Mouse (Mus musculus): ENCODE results near the gene Gm7247. TPM values are rescaled to one million over a fixed set of nuclear protein-coding genes. Genes with fewer than 3 reads are reported as not detected.
"Not testable (repeated sequence)": the region's sequence is repeated elsewhere in the genome, so short reads cannot be mapped to it uniquely, and the experiment has no call there.

Gene Gm7247
- polyA plus RNA-seq, 1 experiment = not detected

DNA sequence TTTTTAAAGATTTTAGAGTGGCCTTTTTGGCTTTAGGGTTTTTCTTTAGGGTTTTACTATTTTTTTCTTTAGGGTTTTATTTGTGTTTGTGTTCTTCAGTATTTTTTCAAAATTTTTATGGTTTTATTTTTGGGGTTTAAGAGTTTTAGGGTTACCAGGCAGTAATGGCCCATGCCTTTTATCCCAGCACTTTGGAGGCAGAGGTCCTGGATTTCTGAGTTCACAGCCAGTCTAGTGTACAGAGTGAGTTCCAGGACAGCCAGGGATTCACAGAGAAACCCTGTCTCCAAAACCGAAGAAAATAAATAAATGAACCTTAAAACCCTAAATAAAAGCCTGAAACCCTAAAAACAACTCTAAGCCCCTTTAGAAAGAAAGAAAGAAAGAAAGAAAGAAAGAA is 124.6 kb downstream of the Gm7247 start:
- TF ChIP-seq FLI1 (IDR thresholded peaks at IDR 0.05; ENCODE audit: low read length) (no peak), GATA1 (IDR thresholded peaks at IDR 0.05; ENCODE audit: borderline replicate concordance, low read length) (no peak)
- no peaks in the 10 kb centered on the region for H3K4me1 ChIP-seq
- H3K4me3 ChIP-seq (replicated peaks) = no peak overlapping the region
- no peaks in the 10 kb centered on the region for H3K27me3 ChIP-seq (replicated peaks)
- H3K36me3 ChIP-seq (replicated peaks; ENCODE audit: low read length) = no peaks in the 10 kb centered on the region
- H3K9me3 ChIP-seq = no peaks in the 10 kb centered on the region

DNA sequence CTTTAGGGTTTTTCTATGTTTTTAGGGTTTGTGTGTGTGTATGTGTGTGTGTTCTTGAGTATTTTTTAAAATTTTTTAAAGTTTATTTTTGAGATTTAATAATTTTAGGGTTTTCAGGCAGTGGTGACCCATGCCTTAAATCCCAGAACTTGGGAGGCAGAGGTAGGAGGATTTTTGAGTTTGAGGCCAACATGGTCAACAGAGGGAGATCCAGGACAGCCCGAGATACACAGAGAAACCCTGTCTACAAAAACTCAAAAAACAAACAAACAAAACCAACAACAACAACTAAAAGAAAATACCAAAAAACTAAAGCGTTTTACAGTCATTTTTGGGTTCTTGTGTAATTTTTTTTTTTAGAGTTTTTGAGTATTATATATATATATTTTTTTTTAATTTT is 134.2 kb downstream of the Gm7247 start:
- Histone ChIP-seq H3K4me3 (replicated peaks) (no peak overlapping the region), H3K9me3 (no peaks in the 10 kb centered on the region), H3K27me3 (replicated peaks) (no peaks in the 10 kb centered on the region), H3K4me1 (no peaks in the 10 kb centered on the region), H3K36me3 (replicated peaks; ENCODE audit: low read length) (no peaks in the 10 kb centered on the region)
- no peak for TF ChIP-seq FLI1 (IDR thresholded peaks at IDR 0.05; ENCODE audit: low read length)
- TF ChIP-seq GATA1 (IDR thresholded peaks at IDR 0.05; ENCODE audit: borderline replicate concordance, low read length) = no peak

DNA sequence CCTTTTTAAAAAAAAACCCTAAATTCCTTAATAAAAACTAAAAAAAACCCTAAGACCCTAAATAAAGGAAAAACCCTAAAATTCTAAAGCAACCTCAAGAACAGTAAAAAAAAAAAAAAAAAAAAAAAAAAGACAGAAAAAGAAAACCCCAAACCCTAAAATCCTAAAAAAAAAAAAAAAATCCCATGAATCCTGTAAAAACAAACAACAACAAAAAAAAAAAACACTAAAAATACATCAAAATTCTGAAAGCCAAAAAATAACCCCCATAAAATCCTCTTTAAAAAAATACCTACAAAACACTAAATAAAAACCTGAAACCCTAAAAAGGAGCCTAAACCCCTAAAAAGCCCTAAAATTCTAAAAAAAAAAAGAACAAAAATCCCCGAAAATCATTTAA is 135.4 kb downstream of the Gm7247 start:
- Histone ChIP-seq H3K4me3 (replicated peaks) (no peak overlapping the region), H3K4me1 (no peaks in the 10 kb centered on the region), H3K9me3 (no peaks in the 10 kb centered on the region), H3K27me3 (replicated peaks) (no peaks in the 10 kb centered on the region), H3K36me3 (replicated peaks; ENCODE audit: low read length) (no peaks in the 10 kb centered on the region)
- TF ChIP-seq FLI1 (IDR thresholded peaks at IDR 0.05; ENCODE audit: low read length) (no peak), GATA1 (IDR thresholded peaks at IDR 0.05; ENCODE audit: borderline replicate concordance, low read length) (no peak)

DNA sequence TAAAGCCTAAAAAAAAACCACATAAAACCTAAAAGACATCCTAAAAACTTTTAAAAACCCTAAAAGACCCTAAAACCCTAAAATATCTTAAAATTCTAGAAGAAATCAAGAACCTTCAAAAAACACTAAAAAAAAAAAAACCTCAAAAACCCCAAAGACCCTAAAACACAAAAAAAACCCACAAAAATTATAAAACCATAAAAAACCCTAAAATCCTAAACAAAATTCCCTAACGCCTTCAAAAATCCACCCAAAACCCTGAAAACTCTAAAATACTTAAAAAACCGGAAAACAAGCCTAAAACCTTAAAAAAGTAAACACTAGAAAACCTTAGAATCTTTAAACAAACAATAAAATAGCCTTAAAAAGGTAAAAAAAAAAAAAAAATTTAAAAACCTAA is 136.4 kb downstream of the Gm7247 start:
- H3K27me3 ChIP-seq (replicated peaks) = no peaks in the 10 kb centered on the region
- no peaks in the 10 kb centered on the region for H3K36me3 ChIP-seq (replicated peaks; ENCODE audit: low read length)
- no peaks in the 10 kb centered on the region for H3K9me3 ChIP-seq
- no peak overlapping the region for H3K4me3 ChIP-seq (replicated peaks)
- H3K4me1 ChIP-seq = no peaks in the 10 kb centered on the region
- TF ChIP-seq GATA1 (IDR thresholded peaks at IDR 0.05; ENCODE audit: borderline replicate concordance, low read length) (no peak), FLI1 (IDR thresholded peaks at IDR 0.05; ENCODE audit: low read length) (no peak)

DNA sequence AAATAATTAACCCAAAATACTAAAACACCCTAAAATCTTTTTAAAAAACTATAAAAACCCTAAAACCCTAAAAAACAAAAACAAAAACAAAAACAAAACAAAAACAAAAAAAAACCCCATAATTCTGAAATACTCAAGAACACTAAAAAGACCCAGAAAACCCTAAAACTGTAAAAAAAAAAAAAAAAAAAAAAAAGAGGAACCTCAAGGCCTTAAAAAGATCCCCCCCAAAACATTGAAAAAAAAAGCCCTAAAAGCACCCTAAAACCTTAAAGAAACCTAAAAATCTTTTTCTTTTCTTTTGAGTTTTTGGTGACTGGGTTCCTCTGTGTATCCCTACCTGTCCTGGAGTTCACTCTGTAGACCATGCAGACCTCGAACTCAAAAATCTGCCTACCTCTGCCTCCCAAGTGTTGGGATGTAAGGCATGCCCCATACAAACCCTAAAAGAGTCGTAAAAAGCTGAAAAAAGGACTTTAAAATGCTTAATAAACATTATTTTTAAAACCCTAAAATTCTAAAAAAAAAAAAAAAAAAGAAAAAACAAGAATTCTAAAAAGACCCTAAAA is 138.2 kb downstream of the Gm7247 start:
- Histone ChIP-seq H3K4me3 (replicated peaks) (no peak overlapping the region), H3K36me3 (replicated peaks; ENCODE audit: low read length) (no peaks in the 10 kb centered on the region), H3K27me3 (replicated peaks) (no peaks in the 10 kb centered on the region), H3K4me1 (no peaks in the 10 kb centered on the region), H3K9me3 (no peaks in the 10 kb centered on the region)
- TF ChIP-seq FLI1 (IDR thresholded peaks at IDR 0.05; ENCODE audit: low read length) (no peak), GATA1 (IDR thresholded peaks at IDR 0.05; ENCODE audit: borderline replicate concordance, low read length) (no peak)

DNA sequence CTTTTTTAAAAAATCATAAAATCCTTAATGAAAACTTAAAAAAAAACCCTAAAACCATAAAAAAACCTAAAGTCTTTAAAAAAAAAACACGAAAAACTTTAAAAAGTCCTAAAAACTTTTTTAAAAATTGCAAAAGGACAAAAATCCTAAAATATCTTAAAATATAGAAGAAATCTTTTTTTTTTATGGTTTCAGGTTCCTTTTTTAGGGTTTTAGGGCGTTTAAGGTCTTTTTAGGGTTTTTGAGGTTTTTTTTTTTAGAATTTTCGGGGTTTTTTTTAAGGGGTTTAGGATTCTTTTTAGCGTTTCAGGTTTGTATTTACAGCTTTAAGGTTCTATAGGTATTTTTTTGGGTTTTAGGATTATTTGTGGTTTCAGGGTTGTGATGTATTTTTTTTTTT is 138.9 kb downstream of the Gm7247 start:
- H3K36me3 ChIP-seq (replicated peaks; ENCODE audit: low read length) = no peaks in the 10 kb centered on the region
- H3K4me3 ChIP-seq (replicated peaks) = no peak overlapping the region
- no peaks in the 10 kb centered on the region for H3K4me1 ChIP-seq
- no peaks in the 10 kb centered on the region for H3K27me3 ChIP-seq (replicated peaks)
- TF ChIP-seq FLI1 (IDR thresholded peaks at IDR 0.05; ENCODE audit: low read length) (no peak), GATA1 (IDR thresholded peaks at IDR 0.05; ENCODE audit: borderline replicate concordance, low read length) (no peak)
- H3K9me3 ChIP-seq = no peaks in the 10 kb centered on the region

DNA sequence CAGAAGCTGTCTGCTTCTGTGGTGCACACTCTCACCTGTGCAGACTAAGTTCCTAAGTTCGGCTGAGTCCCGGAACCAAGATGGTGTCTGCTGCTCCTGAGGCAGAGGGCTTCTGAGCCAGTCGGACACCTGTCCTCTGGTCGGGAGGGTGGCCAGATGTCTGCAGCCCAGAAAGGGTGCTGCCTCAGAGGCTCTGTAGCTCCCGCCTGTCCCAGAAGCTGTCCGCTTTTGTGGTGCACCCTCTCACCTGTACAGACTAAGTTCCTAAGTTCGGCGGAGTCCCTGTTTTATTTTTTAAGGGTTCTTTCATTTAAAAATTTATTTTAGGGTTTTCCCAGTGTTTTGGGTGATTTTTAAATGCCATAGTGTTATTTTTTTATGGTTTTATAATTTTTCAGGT is 145.9 kb downstream of the Gm7247 start:
- Histone ChIP-seq H3K4me1 (no peaks in the 10 kb centered on the region), H3K36me3 (replicated peaks; ENCODE audit: low read length) (no peaks in the 10 kb centered on the region), H3K9me3 (no peaks in the 10 kb centered on the region), H3K4me3 (replicated peaks) (no peak overlapping the region), H3K27me3 (replicated peaks) (no peaks in the 10 kb centered on the region)
- no peak for TF ChIP-seq GATA1 (IDR thresholded peaks at IDR 0.05; ENCODE audit: borderline replicate concordance, low read length)
- no peak for TF ChIP-seq FLI1 (IDR thresholded peaks at IDR 0.05; ENCODE audit: low read length)

DNA sequence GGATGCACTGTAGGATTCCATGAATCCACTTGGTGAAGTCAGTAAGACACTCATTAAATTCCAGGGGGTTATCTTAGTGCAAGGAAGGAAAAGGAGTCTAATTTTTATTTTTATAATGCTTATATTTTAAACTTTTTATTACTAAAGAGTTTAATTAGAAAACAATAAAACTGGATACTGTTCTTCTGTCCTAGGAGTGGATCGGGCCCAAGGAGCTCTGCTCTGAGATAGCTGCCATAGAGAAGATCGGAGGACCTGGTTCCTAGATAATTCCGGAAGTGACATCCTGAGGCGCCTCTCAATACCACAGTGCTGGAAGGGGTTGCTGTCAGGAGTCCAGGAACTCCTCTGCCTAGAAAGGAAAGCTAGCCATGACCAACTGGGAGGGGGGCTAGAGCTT is 190.9 kb downstream of the Gm7247 start, which contains the start of gene Gm5622:
TSS of gene Gm5622 (plus strand) at position 301 of the 400 bp plus-strand sequence.
- no peak for TF ChIP-seq FLI1 (IDR thresholded peaks at IDR 0.05; ENCODE audit: low read length)
- TF ChIP-seq GATA1 (IDR thresholded peaks at IDR 0.05; ENCODE audit: borderline replicate concordance, low read length) = no peak
- Histone ChIP-seq H3K9me3 (no peaks in the 10 kb centered on the region), H3K36me3 (replicated peaks; ENCODE audit: low read length) (no peaks in the 10 kb centered on the region), H3K27me3 (replicated peaks) (no peaks in the 10 kb centered on the region), H3K4me3 (replicated peaks) (no peak within 1 kb of the TSS), H3K4me1 (no peaks in the 10 kb centered on the region)

DNA sequence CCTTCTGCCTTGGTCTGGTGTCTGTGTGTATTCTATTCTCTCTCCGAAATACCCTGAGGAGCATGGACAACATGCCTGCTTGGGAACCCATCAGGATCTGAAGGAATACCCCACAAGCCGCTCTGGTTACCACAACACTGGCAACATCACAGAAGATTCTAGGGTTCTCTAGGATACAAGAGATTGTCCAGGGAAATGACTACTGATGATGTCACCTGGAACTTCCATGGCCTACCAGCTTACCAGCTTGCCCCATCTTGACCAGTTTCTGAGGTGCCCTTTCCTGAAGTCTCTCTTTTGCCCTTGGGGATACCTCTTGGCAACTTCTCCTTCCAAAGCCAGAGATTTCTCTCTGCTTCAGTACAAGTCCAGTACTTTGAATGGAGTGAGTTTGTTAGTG is 212.4 kb downstream of the Gm7247 start, which contains the start of gene Gm17175:
TSS of gene Gm17175 (minus strand) at position 101 of the 400 bp plus-strand sequence.
- H3K36me3 ChIP-seq (replicated peaks; ENCODE audit: low read length); H3K27me3 ChIP-seq (replicated peaks); H3K9me3 ChIP-seq: not testable (repeated sequence)

DNA sequence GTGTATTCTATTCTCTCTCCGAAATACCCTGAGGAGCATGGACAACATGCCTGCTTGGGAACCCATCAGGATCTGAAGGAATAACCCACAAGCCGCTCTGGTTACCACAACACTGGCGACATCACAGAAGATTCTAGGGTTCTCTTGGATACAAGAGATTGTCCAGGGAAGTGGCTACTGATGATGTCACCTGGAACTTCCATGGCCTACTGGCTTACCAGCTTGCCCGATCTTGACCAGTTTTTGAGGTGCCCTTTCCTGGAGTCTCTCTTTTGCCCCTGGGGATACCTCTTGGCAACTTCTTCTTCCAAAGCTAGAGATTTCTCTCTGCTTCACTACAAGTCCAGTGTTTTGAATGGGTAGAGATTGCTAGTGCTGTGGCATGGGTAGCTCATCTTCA is 230.5 kb downstream of the Gm7247 start, which contains the start of gene Gm17174:
TSS of gene Gm17174 (minus strand) at position 101 of the 400 bp plus-strand sequence.
- not testable (repeated sequence) for H3K4me3 ChIP-seq (replicated peaks); H3K36me3 ChIP-seq (replicated peaks; ENCODE audit: low read length); H3K4me1 ChIP-seq; H3K9me3 ChIP-seq; H3K27me3 ChIP-seq (replicated peaks)

More for the DNA sequence above, 212.4 kb downstream of the Gm7247 start, which contains the start of gene Gm17175:
- H3K4me1 ChIP-seq; H3K4me3 ChIP-seq (replicated peaks): not testable (repeated sequence)

DNA sequence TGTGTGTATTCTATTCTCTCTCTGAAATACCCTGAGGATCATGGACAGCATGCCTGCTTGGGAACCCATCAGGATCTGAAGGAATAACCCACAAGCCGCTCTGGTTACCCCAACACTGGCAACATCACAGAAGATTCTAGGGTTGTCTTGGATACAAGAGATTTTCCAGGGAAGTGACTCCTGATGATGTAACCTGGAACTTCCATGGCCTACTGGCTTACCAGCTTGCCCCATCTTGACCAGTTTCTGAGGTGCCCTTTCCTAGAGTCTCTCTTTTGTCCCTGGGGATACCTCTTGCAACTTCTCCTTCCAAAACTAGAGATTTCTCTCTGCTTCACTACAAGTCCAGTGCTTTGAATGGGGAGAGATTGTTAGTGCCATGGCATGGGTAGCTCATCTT is 249.7 kb downstream of the Gm7247 start, which contains the start of gene Gm17078:
TSS of gene Gm17078 (minus strand) at position 101 of the 400 bp plus-strand sequence.
- no peaks in the 10 kb centered on the region for H3K27me3 ChIP-seq (replicated peaks)
- TF ChIP-seq GATA1 (IDR thresholded peaks at IDR 0.05; ENCODE audit: borderline replicate concordance, low read length) = no peak
- TF ChIP-seq FLI1 (IDR thresholded peaks at IDR 0.05; ENCODE audit: low read length) = no peak
- H3K4me1 ChIP-seq = no peaks in the 10 kb centered on the region
- no peaks in the 10 kb centered on the region for H3K9me3 ChIP-seq
- H3K36me3 ChIP-seq (replicated peaks; ENCODE audit: low read length) = no peaks in the 10 kb centered on the region
- no peak within 1 kb of the TSS for H3K4me3 ChIP-seq (replicated peaks)

Other genes with a start within 250 kb of the Gm7247 start
- not detected in 2 replicates for gene Eddm3b, start 247.3 kb upstream of the Gm7247 start, polyA plus RNA-seq (2012; ENCODE audit: insufficient read depth, low replicate concordance)
- gene Rnase6, start 237.8 kb upstream of the Gm7247 start, polyA plus RNA-seq (2012; ENCODE audit: insufficient read depth, low replicate concordance) = 0.23 TPM in 1 of 2 replicates, not detected in the other
- gene Rnase1, start 215.0 kb upstream of the Gm7247 start, polyA plus RNA-seq (2012; ENCODE audit: insufficient read depth, low replicate concordance) = not detected in 2 replicates
- not detected in 2 replicates for gene Rnase2b, start 199.5 kb upstream of the Gm7247 start, polyA plus RNA-seq (2012; ENCODE audit: insufficient read depth, low replicate concordance)
- not detected in 2 replicates for gene Ang2, start 162.6 kb upstream of the Gm7247 start, polyA plus RNA-seq (2012; ENCODE audit: insufficient read depth, low replicate concordance)
- gene Ear14, start 158.4 kb upstream of the Gm7247 start, polyA plus RNA-seq (2012; ENCODE audit: insufficient read depth, low replicate concordance) = not detected in 2 replicates
- not detected in 2 replicates for gene Rnase2a, start 105.6 kb upstream of the Gm7247 start, polyA plus RNA-seq (2012; ENCODE audit: insufficient read depth, low replicate concordance)
- gene Vmn2r88, start 49.1 kb downstream of the Gm7247 start, polyA plus RNA-seq (2012; ENCODE audit: insufficient read depth, low replicate concordance) = not detected in 2 replicates
- gene Vmn2r89, start 90.1 kb downstream of the Gm7247 start, polyA plus RNA-seq (2012; ENCODE audit: insufficient read depth, low replicate concordance) = 0.40 TPM in 1 of 2 replicates, not detected in the other
- not detected in 2 replicates for gene Gm5622, start 191.0 kb downstream of the Gm7247 start, polyA plus RNA-seq (2012; ENCODE audit: insufficient read depth, low replicate concordance)
- gene Gm17175, start 212.3 kb downstream of the Gm7247 start, polyA plus RNA-seq (2012; ENCODE audit: insufficient read depth, low replicate concordance) = not detected in 2 replicates
- gene Gm17174, start 230.4 kb downstream of the Gm7247 start, polyA plus RNA-seq (2012; ENCODE audit: insufficient read depth, low replicate concordance) = not detected in 2 replicates
- gene Gm17078, start 249.6 kb downstream of the Gm7247 start, polyA plus RNA-seq (2012; ENCODE audit: insufficient read depth, low replicate concordance) = not detected in 2 replicates